Comparison of ENCODE assay signal across 25 mouse cellular contexts in genomic region chr4:103027745-103028144, GRCm38 (mm10). TPM values are rescaled to one million over a fixed set of nuclear protein-coding genes. Genes with fewer than 3 reads are reported as not detected.
"Had no signal": no experiment of that assay in that cellular context is flagged by ENCODE, and none has a peak within 500 bp of the region (broad histone marks: within the 10 kb centered on the region; RNA-seq: fewer than 3 reads in every experiment).

No protein-coding gene starts in this region.

- H3K27ac ChIP-seq: gastrocnemius, adult 2 months; heart, embryonic 10.5 days; hindbrain, embryonic 10.5 days; hindbrain, embryonic 12.5 days; hindbrain, embryonic 14.5 days; intestine, embryonic 15.5 days; layer of hippocampus, adult 2 months; left cerebral cortex, adult 2 months; liver, embryonic 13.5 days; liver, embryonic 15.5 days had no signal

- H3K36me3 ChIP-seq: heart, embryonic 10.5 days; hindbrain, embryonic 10.5 days; hindbrain, embryonic 12.5 days; intestine, embryonic 15.5 days; liver, embryonic 13.5 days; liver, embryonic 15.5 days had no signal

- H3K9ac ChIP-seq: hindbrain, embryonic 12.5 days; hindbrain, embryonic 14.5 days; intestine, embryonic 15.5 days; liver, embryonic 13.5 days; liver, embryonic 15.5 days; liver, postnatal 0 days had no signal

- H3K4me2 ChIP-seq: hindbrain, embryonic 12.5 days; hindbrain, embryonic 14.5 days; intestine, embryonic 15.5 days; liver, embryonic 11.5 days; liver, embryonic 13.5 days; liver, embryonic 15.5 days had no signal

- H3K27me3 ChIP-seq: hindbrain, embryonic 12.5 days; intestine, embryonic 15.5 days; liver, embryonic 13.5 days; liver, embryonic 15.5 days had no signal

- H3K4me3 ChIP-seq: gastrocnemius, adult 2 months; heart, embryonic 10.5 days; hindbrain, embryonic 10.5 days; hindbrain, embryonic 12.5 days; intestine, embryonic 15.5 days; layer of hippocampus, adult 2 months; left cerebral cortex, adult 2 months; liver, embryonic 13.5 days; liver, embryonic 15.5 days had no signal

- H3K4me1 ChIP-seq: hindbrain, embryonic 10.5 days; hindbrain, embryonic 12.5 days; intestine, embryonic 15.5 days; liver, embryonic 13.5 days; liver, embryonic 15.5 days had no signal

- H3K9me3 ChIP-seq: heart, embryonic 10.5 days; hindbrain, embryonic 10.5 days; hindbrain, embryonic 12.5 days; intestine, embryonic 15.5 days; liver, embryonic 13.5 days; liver, embryonic 15.5 days had no signal

- ATAC-seq: hindbrain, embryonic 16.5 days; inflammation-experienced regulatory T-cells, adult 6 months; intestine, embryonic 15.5 days; intestine, postnatal 0 days; liver, postnatal 0 days had no signal

- DNase-seq: gastrocnemius, adult 2 months; gastrocnemius, postnatal 10 days; gastrocnemius, postnatal 25 days; heart, adult 18-20 months; heart, postnatal 10 days; heart, postnatal 4 days; kidney, adult 18-20 months; kidney, adult 9 months; kidney, postnatal 25 days; liver; liver, embryonic 13.5 days; liver, postnatal 0 days had no signal

RNA-seq across cellular contexts. Expression of gene Insl5, which starts 1.1 kb away (rescaled TPM):
- polyA plus RNA-seq: heart, embryonic 10.5 days; heart, embryonic 14.5 days; hindbrain, embryonic 10.5 days; inflammation-experienced regulatory T-cells, adult 6 months; liver, embryonic 11.5 days; liver, embryonic 13.5 days; liver, embryonic 15.5 days; liver, postnatal 0 days had no signal

RNA-seq across cellular contexts. Expression of gene Tctex1d1, which starts 49.3 kb away (rescaled TPM):
- polyA plus RNA-seq: heart, embryonic 14.5 days; liver, postnatal 0 days had no signal
